Mouse (Mus musculus): Measurements from ENCODE around the gene Jchain. TPM values are rescaled to one million over a fixed set of nuclear protein-coding genes. Genes with fewer than 3 reads are reported as not detected.

Gene Jchain
- polyA plus RNA-seq (2012; rRNA removed) = 1.0 and 1.8 TPM in 2 replicates

GRCm38 (mm10) chr5:88527657-88528056, at the start of gene Jchain:
Gene Jchain, minus strand, starts transcription at chr5:88527891.

GRCm38 (mm10) chr5:88564501-88565147, 36.9 kb upstream of the Jchain start, which contains the start of gene Rufy3:
Gene Rufy3, plus strand, starts transcription at chr5:88565040.

GRCm38 (mm10) chr5:88554086-88554886, 26.6 kb upstream of the Jchain start, which contains the start of gene Utp3:
Gene Utp3, plus strand, starts transcription at chr5:88554462.

GRCm38 (mm10) chr5:88487675-88488074, 40.0 kb downstream of the Jchain start, which contains the start of gene Enam:
Gene Enam, plus strand, starts transcription at chr5:88487975.

Other genes with a start within 250 kb of the Jchain start
- not detected in 2 replicates for gene Prol1, start 210.6 kb downstream of the Jchain start, polyA plus RNA-seq (2012; rRNA removed)
- not detected in 2 replicates for gene Amtn, start 151.8 kb downstream of the Jchain start, polyA plus RNA-seq (2012; rRNA removed)
- 0.08 and 0.27 TPM in 2 replicates for gene Ambn, start 71.9 kb downstream of the Jchain start, polyA plus RNA-seq (2012; rRNA removed)
- not detected in 2 replicates for gene Enam, start 39.9 kb downstream of the Jchain start, polyA plus RNA-seq (2012; rRNA removed)
- gene Utp3, start 26.6 kb upstream of the Jchain start, polyA plus RNA-seq (2012; rRNA removed) = 27.8 and 31.8 TPM in 2 replicates
- 166 and 170 TPM in 2 replicates for gene Rufy3, start 37.1 kb upstream of the Jchain start, polyA plus RNA-seq (2012; rRNA removed)
- 51.0 and 58.1 TPM in 2 replicates for gene Grsf1, start 148.3 kb upstream of the Jchain start, polyA plus RNA-seq (2012; rRNA removed)
- gene Mob1b, start 193.0 kb upstream of the Jchain start, polyA plus RNA-seq (2012; rRNA removed) = 13.2 and 13.8 TPM in 2 replicates
- gene Dck, start 237.1 kb upstream of the Jchain start, polyA plus RNA-seq (2012; rRNA removed) = 27.0 and 29.5 TPM in 2 replicates